Mouse (Mus musculus) spleen, adult 18-20 months (tissue): ENCODE measurements around the gene Gphb5.

Source experiments
- DNase-seq, 2 experiments: peaks; one replicate each; pipeline ENCODE4 v3.0.0; 2022; ENCODE audit warnings: mixed read lengths in 2 of 2

Gene Gphb5

GRCm38 (mm10) chr12:75391526-75391925, 25.1 kb downstream of the Gphb5 start:
- DNase-seq: no peak

GRCm38 (mm10) chr12:75389308-75390135, 27.1 kb downstream of the Gphb5 start:
- peak in 1 of 2 experiments; percentile 11 for DNase-seq

- no peak for DNase-seq
Measured at GRCm38 (mm10) chr12:75388521-75388920, 28.1 kb downstream of the Gphb5 start.

GRCm38 (mm10) chr12:75387846-75388245, 28.7 kb downstream of the Gphb5 start:
- DNase-seq: no peak

- no peak for DNase-seq
Measured at GRCm38 (mm10) chr12:75387156-75387555, 29.4 kb downstream of the Gphb5 start.

GRCm38 (mm10) chr12:75386731-75387130, 29.9 kb downstream of the Gphb5 start:
- no peak for DNase-seq

- no peak for DNase-seq
Measured at GRCm38 (mm10) chr12:75376126-75376525, 40.5 kb downstream of the Gphb5 start.

- DNase-seq: no peak
Measured at GRCm38 (mm10) chr12:75375060-75375459, 41.5 kb downstream of the Gphb5 start.

GRCm38 (mm10) chr12:75374437-75374836, 42.1 kb downstream of the Gphb5 start:
- no peak for DNase-seq

GRCm38 (mm10) chr12:75369418-75369851, 47.1 kb downstream of the Gphb5 start:
- DNase-seq: no peak

GRCm38 (mm10) chr12:75368527-75368926, 48.1 kb downstream of the Gphb5 start:
- DNase-seq: no peak

- no peak for DNase-seq
Measured at GRCm38 (mm10) chr12:75367371-75367770, 49.2 kb downstream of the Gphb5 start.

- DNase-seq: no peak
Measured at GRCm38 (mm10) chr12:75365621-75366124, 50.9 kb downstream of the Gphb5 start.

- DNase-seq: no peak
Measured at GRCm38 (mm10) chr12:75364416-75364815, 52.2 kb downstream of the Gphb5 start.

- DNase-seq: no peak
Measured at GRCm38 (mm10) chr12:75362456-75362855, 54.1 kb downstream of the Gphb5 start.
